Mouse (Mus musculus) myocyte (in vitro differentiated cells): ENCODE data around the gene Cd27.

Experiments
- CEBPB ChIP-seq: IDR thresholded peaks from 2 replicates; pipeline ENCODE4 v1.6.1; 2011; ENCODE audit warnings: mild to moderate bottlenecking, moderate library complexity; ENCODE audit not compliant: poor library complexity, insufficient read depth, severe bottlenecking
- E2F4 ChIP-seq: IDR thresholded peaks from one replicate; pipeline ENCODE4 v1.6.1; 2011; ENCODE audit warnings: mild to moderate bottlenecking, control low read depth, moderate library complexity; ENCODE audit not compliant: insufficient read depth
- MAX ChIP-seq: IDR thresholded peaks from one replicate; pipeline ENCODE4 v1.6.1; 2011; ENCODE audit warnings: low read depth, mild to moderate bottlenecking, control low read depth
- MYOD1 ChIP-seq, 3 experiments: IDR thresholded peaks; one replicate each; pipeline ENCODE4 v1.6.1; 2011; ENCODE audit warnings: control low read depth in 2 of 3, low read depth in 2 of 3, mild to moderate bottlenecking in 2 of 3, moderate library complexity in 1 of 3; ENCODE audit not compliant: insufficient read length in 2 of 3, control insufficient read depth in 1 of 3
- MYOG ChIP-seq, 3 experiments: IDR thresholded peaks; one replicate each; pipeline ENCODE4 v1.6.1; 2011; ENCODE audit warnings: control low read depth in 2 of 3, low read depth in 2 of 3, mild to moderate bottlenecking in 2 of 3; ENCODE audit not compliant: insufficient read length in 2 of 3, control insufficient read depth in 1 of 3, insufficient read depth in 1 of 3
- POLR2A ChIP-seq: IDR thresholded peaks from one replicate; pipeline ENCODE4 v1.6.1; 2011; ENCODE audit warnings: low read depth, mild to moderate bottlenecking, control low read depth, moderate library complexity; ENCODE audit not compliant: insufficient read length
- POLR2AphosphoS2 ChIP-seq: IDR thresholded peaks from one replicate; pipeline ENCODE4 v1.6.1; 2011; ENCODE audit warnings: low read depth, control low read depth; ENCODE audit not compliant: insufficient read length
- REST ChIP-seq: IDR thresholded peaks from one replicate; pipeline ENCODE4 v1.6.1; 2011; ENCODE audit warnings: mild to moderate bottlenecking, control low read depth, moderate library complexity; ENCODE audit not compliant: insufficient read depth, insufficient read length
- SRF ChIP-seq: IDR thresholded peaks from one replicate; pipeline ENCODE4 v1.6.1; 2011; ENCODE audit warnings: low read depth; ENCODE audit not compliant: control insufficient read depth, insufficient read length
- TCF12 ChIP-seq: IDR thresholded peaks from one replicate; pipeline ENCODE4 v1.6.1; 2011; ENCODE audit warnings: mild to moderate bottlenecking, control low read depth; ENCODE audit not compliant: poor library complexity, insufficient read depth, severe bottlenecking
- TCF3 ChIP-seq: IDR thresholded peaks from one replicate; pipeline ENCODE4 v1.6.1; 2011; ENCODE audit warnings: low read depth, control low read depth; ENCODE audit not compliant: insufficient read length
- USF1 ChIP-seq: IDR thresholded peaks from one replicate; pipeline ENCODE4 v1.6.1; 2011; ENCODE audit warnings: low read depth, mild to moderate bottlenecking, control low read depth, moderate library complexity

- peak; percentile 12 for TF ChIP-seq POLR2A
- TF ChIP-seq MYOD1 (IDR thresholded peaks at IDR 0.05; ENCODE audit: control insufficient read depth in 1 of 3, insufficient read length in 2 of 3, low read depth in 2 of 3), result peak in 1 of 3 experiments; percentile 1
- TF ChIP-seq POLR2AphosphoS2, result peak; percentile 23
- TF ChIP-seq E2F4, result peak; percentile 86
- no peak for TF ChIP-seq TCF12
- no peak for TF ChIP-seq MAX
- no peak for TF ChIP-seq MYOG (IDR thresholded peaks at IDR 0.05; ENCODE audit: control insufficient read depth in 1 of 3, insufficient read depth in 1 of 3, insufficient read length in 2 of 3, low read depth in 2 of 3)
- TF ChIP-seq USF1, result no peak
- TF ChIP-seq CEBPB, result no peak
- no peak for TF ChIP-seq REST
- TF ChIP-seq SRF, result no peak
- TF ChIP-seq TCF3, result no peak
These were observed 45.3 kb downstream of the Cd27 start, which contains the start of the genes Ncapd2 and Mrpl51 for GRCm38 (mm10) chr6:125191332-125192015.
